Mouse (Mus musculus): ENCODE data around the gene Rap1gap2. TPM values are rescaled to one million over a fixed set of nuclear protein-coding genes. Genes with fewer than 3 reads are reported as not detected.
"Not testable (repeated sequence)": the region's sequence is repeated elsewhere in the genome, so short reads cannot be mapped to it uniquely, and the experiment has no call there.

Rap1gap2 gene
- polyA plus RNA-seq, 1 experiment: 133 TPM

GRCm38 (mm10) chr11:74582464-74582863, 28.3 kb downstream of the Rap1gap2 start:
- TF ChIP-seq POLR2A (IDR thresholded peaks at IDR 0.05; ENCODE audit: extremely low read depth, insufficient read depth, low read length) (no peak), CTCF (IDR thresholded peaks at IDR 0.05; ENCODE audit: extremely low read depth, insufficient read depth, low read length) (no peak)
- H3K4me3 ChIP-seq (ENCODE audit: insufficient read depth, low read length): no peak overlapping the region
- H3K4me1 ChIP-seq (ENCODE audit: control insufficient read depth, insufficient read depth, low read length): peaks cover 13% of the 10 kb centered on the region
- H3K27ac ChIP-seq (ENCODE audit: insufficient read depth, low read length): no peak overlapping the region

GRCm38 (mm10) chr11:74581333-74581732, 29.4 kb downstream of the Rap1gap2 start:
- H3K4me3 ChIP-seq (ENCODE audit: insufficient read depth, low read length); H3K27ac ChIP-seq (ENCODE audit: insufficient read depth, low read length): not testable (repeated sequence)
- peak; percentile 15; the same call in 1 of the 2 replicates for TF ChIP-seq CTCF (IDR thresholded peaks at IDR 0.05; ENCODE audit: extremely low read depth, insufficient read depth, low read length)
- peaks cover 13% of the 10 kb centered on the region for H3K4me1 ChIP-seq (ENCODE audit: control insufficient read depth, insufficient read depth, low read length)

GRCm38 (mm10) chr11:74577068-74577467, 33.6 kb downstream of the Rap1gap2 start:
- Histone ChIP-seq H3K4me3 (ENCODE audit: insufficient read depth, low read length) (no peak overlapping the region), H3K4me1 (ENCODE audit: control insufficient read depth, insufficient read depth, low read length) (peaks cover 3% of the 10 kb centered on the region), H3K27ac (ENCODE audit: insufficient read depth, low read length) (no peak overlapping the region)
- TF ChIP-seq POLR2A (IDR thresholded peaks at IDR 0.05; ENCODE audit: extremely low read depth, insufficient read depth, low read length) (no peak), CTCF (IDR thresholded peaks at IDR 0.05; ENCODE audit: extremely low read depth, insufficient read depth, low read length) (no peak)

- no peak for TF ChIP-seq POLR2A (IDR thresholded peaks at IDR 0.05; ENCODE audit: extremely low read depth, insufficient read depth, low read length)
- TF ChIP-seq CTCF (IDR thresholded peaks at IDR 0.05; ENCODE audit: extremely low read depth, insufficient read depth, low read length): no peak
Observed at GRCm38 (mm10) chr11:74575940-74576339, 34.8 kb downstream of the Rap1gap2 start.

GRCm38 (mm10) chr11:74574768-74575434, 35.8 kb downstream of the Rap1gap2 start:
- H3K4me3 ChIP-seq (ENCODE audit: insufficient read depth, low read length): no peak overlapping the region
- peaks cover 9% of the 10 kb centered on the region for H3K4me1 ChIP-seq (ENCODE audit: control insufficient read depth, insufficient read depth, low read length)
- no peak overlapping the region for H3K27ac ChIP-seq (ENCODE audit: insufficient read depth, low read length)
- TF ChIP-seq CTCF (IDR thresholded peaks at IDR 0.05; ENCODE audit: extremely low read depth, insufficient read depth, low read length) (no peak), POLR2A (IDR thresholded peaks at IDR 0.05; ENCODE audit: extremely low read depth, insufficient read depth, low read length) (no peak)

More at GRCm38 (mm10) chr11:74575940-74576339, 34.8 kb downstream of the Rap1gap2 start:
- no peak overlapping the region for H3K27ac ChIP-seq (ENCODE audit: insufficient read depth, low read length)
- peaks cover 5% of the 10 kb centered on the region for H3K4me1 ChIP-seq (ENCODE audit: control insufficient read depth, insufficient read depth, low read length)
- no peak overlapping the region for H3K4me3 ChIP-seq (ENCODE audit: insufficient read depth, low read length)

DNA sequence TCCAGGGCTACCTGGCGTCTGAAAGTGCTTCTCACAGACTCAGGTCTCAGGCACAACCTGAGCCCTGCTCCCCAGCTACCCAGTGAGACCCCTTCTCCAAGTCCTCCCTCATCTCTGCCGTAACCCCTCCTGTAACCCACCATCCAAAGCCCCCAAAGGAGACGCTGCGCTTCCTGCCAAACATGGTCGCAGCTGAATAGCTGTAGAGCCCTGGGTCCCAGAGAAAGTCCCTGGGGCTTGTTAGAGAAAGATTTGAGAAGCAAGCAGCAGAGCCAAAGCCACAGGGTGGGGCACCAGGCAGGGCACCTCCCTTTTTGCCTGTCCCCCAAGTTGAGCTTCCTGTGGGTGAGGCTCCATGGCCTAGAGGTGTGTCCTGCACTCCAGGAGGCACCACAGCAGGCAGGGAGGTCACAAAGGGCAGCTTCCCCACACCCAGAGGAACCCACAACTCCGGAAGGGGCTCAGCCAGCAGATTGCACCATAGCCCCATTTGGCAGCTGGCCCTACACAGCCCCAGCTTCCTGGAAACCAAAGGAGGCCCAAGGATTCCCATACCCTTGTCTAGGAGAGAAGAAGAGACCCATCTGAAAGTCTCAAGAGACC, 38.2 kb downstream of the Rap1gap2 start:
- Histone ChIP-seq H3K4me3 (ENCODE audit: insufficient read depth, low read length) (no peak overlapping the region), H3K27ac (ENCODE audit: insufficient read depth, low read length) (no peak overlapping the region), H3K4me1 (ENCODE audit: control insufficient read depth, insufficient read depth, low read length) (peaks cover 17% of the 10 kb centered on the region)
- no peak for TF ChIP-seq POLR2A (IDR thresholded peaks at IDR 0.05; ENCODE audit: extremely low read depth, insufficient read depth, low read length)
- TF ChIP-seq CTCF (IDR thresholded peaks at IDR 0.05; ENCODE audit: extremely low read depth, insufficient read depth, low read length): no peak

GRCm38 (mm10) chr11:74569735-74570134, 41.0 kb downstream of the Rap1gap2 start:
- Histone ChIP-seq H3K4me1 (ENCODE audit: control insufficient read depth, insufficient read depth, low read length) (peaks cover 15% of the 10 kb centered on the region), H3K27ac (ENCODE audit: insufficient read depth, low read length) (peak overlapping the region; percentile 4; the same call in 1 of the 2 replicates), H3K4me3 (ENCODE audit: insufficient read depth, low read length) (no peak overlapping the region)
- TF ChIP-seq CTCF (IDR thresholded peaks at IDR 0.05; ENCODE audit: extremely low read depth, insufficient read depth, low read length): no peak
- no peak for TF ChIP-seq POLR2A (IDR thresholded peaks at IDR 0.05; ENCODE audit: extremely low read depth, insufficient read depth, low read length)

- Histone ChIP-seq H3K27ac (ENCODE audit: insufficient read depth, low read length) (peak overlapping the region; percentile 38; the same call in 1 of the 2 replicates), H3K4me1 (ENCODE audit: control insufficient read depth, insufficient read depth, low read length) (peaks cover 15% of the 10 kb centered on the region), H3K4me3 (ENCODE audit: insufficient read depth, low read length) (no peak overlapping the region)
- TF ChIP-seq POLR2A (IDR thresholded peaks at IDR 0.05; ENCODE audit: extremely low read depth, insufficient read depth, low read length) (no peak), CTCF (IDR thresholded peaks at IDR 0.05; ENCODE audit: extremely low read depth, insufficient read depth, low read length) (no peak)
Observed at GRCm38 (mm10) chr11:74568463-74568862, 42.3 kb downstream of the Rap1gap2 start.

DNA sequence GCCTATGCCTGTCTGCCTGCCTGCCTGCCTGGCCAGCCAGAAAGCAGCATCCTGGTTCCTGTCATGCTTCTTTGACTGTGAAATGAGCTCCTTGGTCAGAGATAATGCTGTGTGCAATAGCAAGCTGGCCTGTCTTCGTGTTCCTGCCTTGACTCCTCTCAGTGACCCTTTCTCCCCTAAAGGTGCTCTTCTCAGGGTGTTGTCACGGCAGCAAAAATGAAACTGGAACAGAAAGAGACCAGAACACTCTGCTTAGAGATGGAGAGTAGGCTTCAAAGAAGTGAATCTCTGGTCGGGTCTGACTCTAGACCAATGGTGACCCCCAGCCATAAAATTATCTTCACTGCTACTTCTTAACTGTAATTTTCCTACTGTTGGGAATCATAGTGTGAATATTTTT, 42.7 kb downstream of the Rap1gap2 start:
- no peak overlapping the region for H3K4me3 ChIP-seq (ENCODE audit: insufficient read depth, low read length)
- peaks cover 15% of the 10 kb centered on the region for H3K4me1 ChIP-seq (ENCODE audit: control insufficient read depth, insufficient read depth, low read length)
- H3K27ac ChIP-seq (ENCODE audit: insufficient read depth, low read length): peak overlapping the region; percentile 38; the same call in 1 of the 2 replicates
- TF ChIP-seq POLR2A (IDR thresholded peaks at IDR 0.05; ENCODE audit: extremely low read depth, insufficient read depth, low read length): no peak

DNA sequence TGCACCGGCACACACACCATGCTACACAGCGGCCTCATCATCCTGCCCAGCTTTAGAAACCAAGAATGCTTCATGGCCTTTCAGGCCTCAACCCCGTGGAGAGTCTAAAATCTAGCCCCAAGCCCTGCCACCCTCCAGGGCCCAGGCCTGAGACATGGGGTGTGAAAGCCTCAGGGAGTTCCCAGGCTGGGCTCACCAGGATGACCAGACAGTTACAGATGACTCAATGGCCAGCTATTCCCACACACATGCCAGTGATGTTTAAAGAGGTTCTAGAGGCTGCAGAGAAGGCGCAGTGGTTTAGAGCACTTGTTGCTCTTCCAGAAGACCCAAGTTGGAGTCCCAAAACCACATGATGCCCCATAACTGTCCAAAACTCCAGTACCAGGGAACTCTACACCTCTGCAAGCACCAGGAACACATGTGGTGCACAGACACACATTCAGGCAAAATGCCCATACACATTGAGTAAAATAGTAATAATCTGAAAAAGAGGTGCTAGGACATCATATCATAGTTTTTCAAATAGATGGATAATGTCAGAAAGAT, 44.3 kb downstream of the Rap1gap2 start:
- TF ChIP-seq POLR2A (IDR thresholded peaks at IDR 0.05; ENCODE audit: extremely low read depth, insufficient read depth, low read length) (no peak), CTCF (IDR thresholded peaks at IDR 0.05; ENCODE audit: extremely low read depth, insufficient read depth, low read length) (no peak)
- Histone ChIP-seq H3K27ac (ENCODE audit: insufficient read depth, low read length) (no peak overlapping the region), H3K4me3 (ENCODE audit: insufficient read depth, low read length) (no peak overlapping the region), H3K4me1 (ENCODE audit: control insufficient read depth, insufficient read depth, low read length) (peaks cover 12% of the 10 kb centered on the region)

All from cortical plate, adult 2 months (tissue).